Mouse (Mus musculus) embryonic fibroblast, embryonic 13.5 days (primary cell): Measurements from ENCODE around the gene Casd1.

ENCODE experiments used
- CTCF ChIP-seq: IDR thresholded peaks from 2 replicates; pipeline ENCODE4 v1.5.1; 2011; ENCODE audit warnings: mild to moderate bottlenecking, control low read depth, low read length, moderate library complexity, borderline replicate concordance; ENCODE audit not compliant: insufficient read depth
- POLR2A ChIP-seq: IDR thresholded peaks from 2 replicates; pipeline ENCODE4 v1.6.1; 2011; ENCODE audit warnings: low read depth, mild to moderate bottlenecking, control low read depth, low read length, moderate library complexity

DNA sequence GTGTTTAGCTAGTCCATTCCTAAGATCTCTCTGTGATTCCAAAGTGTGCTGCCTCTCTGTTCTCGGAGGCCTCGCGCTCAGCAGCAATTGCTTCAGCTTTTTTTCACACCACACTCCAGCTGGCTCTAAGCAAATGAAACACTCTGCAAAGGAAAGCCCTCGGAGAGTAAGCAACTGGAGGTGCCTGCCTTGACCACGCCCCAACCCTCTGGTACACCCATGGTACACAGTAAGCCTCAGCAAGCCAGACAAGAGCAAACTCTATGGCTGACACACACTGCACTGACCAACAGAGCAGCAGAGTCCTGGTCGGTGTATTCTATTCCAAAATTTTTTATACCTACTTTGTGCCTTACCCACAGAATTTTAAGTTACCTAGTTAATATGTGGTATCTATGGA, 17.2 kb upstream of the Casd1 start:
- TF ChIP-seq CTCF (no peak), POLR2A (no peak)
